Mouse (Mus musculus): Measurements from ENCODE around the gene Fig4. TPM values are rescaled to one million over a fixed set of nuclear protein-coding genes. Genes with fewer than 3 reads are reported as not detected.

Fig4 gene
- total RNA-seq, 4 experiments from 2014 or later: 6.8 to 7.8 (median 7.0) TPM

- no peak for DNase-seq (ENCODE audit: low spot score in 2 of 2)
These were observed 41.8 kb downstream of the Fig4 start for GRCm38 (mm10) chr10:41261218-41261617.

GRCm38 (mm10) chr10:41260243-41261006, 42.6 kb downstream of the Fig4 start:
- DNase-seq (ENCODE audit: low spot score in 2 of 2): no peak

GRCm38 (mm10) chr10:41250749-41251065, 52.4 kb downstream of the Fig4 start:
- DNase-seq (ENCODE audit: low spot score in 2 of 2): no peak

GRCm38 (mm10) chr10:41250045-41250748, 52.9 kb downstream of the Fig4 start:
- no peak for DNase-seq (ENCODE audit: low spot score in 2 of 2)

- no peak for DNase-seq (ENCODE audit: low spot score in 2 of 2)
These were observed 53.9 kb downstream of the Fig4 start for GRCm38 (mm10) chr10:41249006-41249659.

GRCm38 (mm10) chr10:41247800-41248473, 55.1 kb downstream of the Fig4 start:
- no peak for DNase-seq (ENCODE audit: low spot score in 2 of 2)

- DNase-seq (ENCODE audit: low spot score in 2 of 2): no peak
These were observed 56.9 kb downstream of the Fig4 start for GRCm38 (mm10) chr10:41246111-41246510.

DNA sequence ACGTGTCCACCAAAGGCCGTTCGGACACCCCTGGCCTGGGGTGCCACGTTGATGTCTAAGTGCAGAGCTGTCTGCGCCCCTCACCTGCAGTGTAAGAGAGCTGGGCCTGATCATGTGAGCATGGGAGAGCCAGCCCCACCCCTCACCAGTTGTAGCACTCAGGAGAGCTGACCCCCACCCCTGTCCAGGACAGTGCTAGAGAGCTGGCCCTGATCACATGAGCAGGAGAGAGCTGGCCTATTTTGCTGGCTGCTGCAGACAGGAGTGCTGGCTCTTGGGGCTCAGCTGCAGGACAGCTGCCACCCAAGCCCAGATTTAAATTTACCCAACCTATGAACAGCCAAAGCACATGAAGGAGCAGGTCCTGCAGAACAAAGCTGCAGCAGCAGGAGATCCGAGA, 57.6 kb downstream of the Fig4 start:
- DNase-seq (ENCODE audit: low spot score in 2 of 2): no peak

DNA sequence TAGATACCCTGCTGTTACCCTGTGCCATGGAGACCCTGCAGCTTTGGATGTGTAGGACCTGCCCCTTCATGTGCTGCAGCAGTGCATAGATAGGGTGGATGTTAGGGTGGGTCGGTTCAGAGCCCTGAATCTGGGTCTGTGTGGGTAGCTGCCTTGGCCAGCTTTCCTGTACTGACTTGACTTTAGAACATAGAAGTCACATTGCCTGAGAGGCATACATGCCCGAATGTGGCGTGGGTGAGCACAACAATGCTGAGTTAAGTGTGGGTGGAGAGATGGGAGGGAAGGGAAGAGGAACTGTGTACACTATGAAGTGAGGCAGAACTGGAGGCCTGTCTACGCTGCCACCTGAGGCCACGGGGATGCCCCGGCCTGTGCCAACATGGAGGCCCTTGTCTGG, 58.0 kb downstream of the Fig4 start:
- DNase-seq (ENCODE audit: low spot score in 2 of 2): no peak

GRCm38 (mm10) chr10:41243930-41244329, 59.1 kb downstream of the Fig4 start:
- DNase-seq (ENCODE audit: low spot score in 2 of 2): no peak

DNA sequence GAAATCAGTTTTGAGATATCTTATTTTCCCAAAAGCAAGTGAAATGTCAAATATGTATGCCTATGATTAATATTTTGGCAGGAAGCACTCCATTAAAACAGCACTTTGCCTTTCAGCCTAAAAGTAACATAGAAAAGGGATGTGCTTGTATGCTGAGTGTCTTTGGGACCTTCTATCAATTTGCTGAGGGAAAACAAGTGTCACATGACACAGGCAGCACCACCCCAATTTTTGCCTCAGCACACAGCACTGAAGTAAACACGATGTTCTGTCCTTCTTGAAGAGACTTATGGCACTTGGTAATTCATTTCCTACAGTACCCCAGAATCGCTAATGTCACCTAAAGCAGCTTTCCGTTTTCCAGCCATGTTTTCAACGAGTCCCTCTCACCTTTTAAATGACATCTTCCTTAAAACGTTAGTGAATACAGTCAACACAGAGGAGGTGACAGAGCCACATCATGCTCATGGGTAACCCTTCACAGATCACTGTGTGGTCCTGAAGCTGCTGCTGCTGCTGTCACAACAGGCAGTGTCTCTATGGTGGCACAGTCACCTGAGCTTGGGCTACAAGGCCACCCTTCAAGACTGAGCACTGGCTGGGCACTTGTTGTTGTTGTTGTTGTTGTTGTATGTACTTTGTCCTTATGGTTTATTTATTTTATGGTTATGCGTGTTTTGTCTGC, 61.4 kb downstream of the Fig4 start:
- no peak for DNase-seq (ENCODE audit: low spot score in 2 of 2)

DNA sequence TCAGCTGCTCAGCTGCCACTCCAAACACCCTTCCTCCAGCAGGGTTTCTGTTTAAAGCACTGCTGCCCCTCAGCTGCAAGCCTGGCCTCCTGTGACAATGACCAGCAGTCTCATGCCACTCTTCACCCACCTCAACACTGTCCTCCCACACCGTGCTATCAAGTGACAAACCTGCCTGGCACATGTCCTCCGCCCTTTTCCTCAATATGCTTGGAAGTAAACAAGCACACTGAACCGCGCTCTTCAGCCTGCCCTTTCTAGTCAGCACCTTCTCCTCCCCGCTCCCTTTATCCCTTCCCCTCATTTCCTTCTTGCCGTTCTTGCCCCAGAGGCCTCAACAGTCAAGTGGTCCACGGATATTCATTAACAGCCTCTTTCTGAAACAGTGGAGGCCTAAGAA, 62.0 kb downstream of the Fig4 start:
- DNase-seq (ENCODE audit: low spot score in 2 of 2): no peak

- no peak for DNase-seq (ENCODE audit: low spot score in 2 of 2)
These were observed 67.0 kb downstream of the Fig4 start for GRCm38 (mm10) chr10:41236020-41236419.

DNA sequence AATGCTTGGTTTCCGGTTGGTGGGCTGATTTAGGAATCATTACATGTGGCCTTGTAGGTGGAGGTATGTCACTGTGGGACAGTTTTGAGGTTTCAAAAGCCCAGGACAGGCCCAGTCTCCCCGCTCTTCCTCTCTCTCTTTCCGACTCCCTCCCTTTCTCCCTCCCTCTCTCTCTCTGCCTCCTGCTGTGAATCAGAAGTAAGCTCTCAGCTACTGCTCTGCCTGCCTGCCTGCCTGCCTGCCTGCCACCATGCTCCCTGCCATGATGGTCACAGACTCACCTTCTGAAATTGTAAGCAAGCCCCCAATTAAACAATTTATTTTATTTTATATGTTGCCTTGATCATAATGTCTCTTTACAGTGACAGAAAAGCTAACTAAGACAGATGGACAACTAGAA, 67.5 kb downstream of the Fig4 start:
- no peak for DNase-seq (ENCODE audit: low spot score in 2 of 2)

GRCm38 (mm10) chr10:41235159-41235558, 67.9 kb downstream of the Fig4 start:
- no peak for DNase-seq (ENCODE audit: low spot score in 2 of 2)

GRCm38 (mm10) chr10:41234552-41234951, 68.5 kb downstream of the Fig4 start:
- no peak for DNase-seq (ENCODE audit: low spot score in 2 of 2)

DNA sequence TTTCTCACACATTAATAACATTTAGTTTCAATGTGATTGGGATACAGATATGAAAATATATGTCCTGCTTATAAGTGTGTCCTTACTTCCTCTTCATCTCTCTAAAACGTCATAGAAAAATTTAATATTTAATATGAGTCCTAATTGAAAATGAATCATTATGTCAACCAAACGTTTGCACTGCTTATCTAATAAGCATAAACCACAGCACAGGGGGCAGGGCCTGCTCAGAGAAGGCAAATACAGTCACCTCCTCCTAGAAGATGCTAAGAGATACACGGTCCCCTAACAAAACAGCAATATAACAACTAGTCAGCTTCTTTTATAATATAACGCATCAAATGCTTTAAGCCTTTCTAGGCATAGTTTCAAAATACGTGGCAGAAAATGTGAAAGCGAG, 69.9 kb downstream of the Fig4 start:
- DNase-seq (ENCODE audit: low spot score in 2 of 2): no peak

DNA sequence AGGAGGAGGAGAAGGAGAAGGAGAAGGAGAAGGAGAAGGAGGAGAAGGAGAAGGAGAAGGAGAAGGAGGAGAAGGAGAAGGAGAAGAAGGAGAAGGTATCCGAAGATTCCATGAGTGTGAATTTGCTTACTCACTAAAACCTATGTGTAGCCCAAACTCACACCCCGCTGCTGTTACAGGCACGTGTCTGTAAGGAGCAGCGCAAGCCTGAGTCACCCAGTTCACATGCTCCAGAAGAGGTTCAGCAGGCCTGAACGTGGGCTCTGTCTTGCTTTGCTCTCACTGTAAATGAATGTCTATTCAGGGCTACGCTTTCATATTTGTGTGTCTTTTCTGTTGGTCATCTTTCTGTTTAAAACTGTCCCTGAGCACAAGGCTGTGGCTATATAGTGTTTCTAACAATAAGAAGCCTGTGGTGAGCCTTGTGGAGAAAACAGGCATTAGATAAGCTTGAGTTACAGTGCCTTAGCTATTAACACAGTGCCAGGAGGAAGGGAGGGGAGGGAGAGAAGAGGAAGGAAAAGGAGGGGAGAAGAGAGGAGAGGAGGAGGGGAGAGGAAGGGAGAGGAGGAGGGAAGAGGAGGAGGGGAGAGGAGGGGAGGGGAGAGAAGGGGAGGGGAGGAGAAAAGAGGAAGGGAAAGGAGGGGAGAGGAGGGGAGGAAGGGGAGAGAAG, 71.8 kb downstream of the Fig4 start:
- DNase-seq (ENCODE audit: low spot score in 2 of 2): no peak

DNA sequence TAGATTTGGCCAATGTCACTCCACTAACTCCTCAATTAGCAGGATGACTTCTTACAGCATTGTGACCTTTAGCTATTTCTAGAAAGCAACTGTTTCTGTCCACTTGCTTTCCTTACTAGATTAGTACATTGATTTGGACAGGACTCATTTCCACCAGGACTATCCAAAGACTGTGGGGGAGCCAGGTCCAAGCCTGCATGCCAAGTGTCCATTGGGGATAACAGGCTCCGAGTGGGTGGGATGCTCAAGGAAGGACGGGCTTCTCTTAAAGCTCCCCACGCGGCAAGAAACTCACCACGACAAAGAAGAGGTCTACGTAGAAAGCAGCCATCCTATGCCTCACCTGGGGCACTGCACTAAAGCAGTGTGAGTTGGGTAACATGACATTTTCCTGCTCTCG, 75.4 kb downstream of the Fig4 start:
- no peak for DNase-seq (ENCODE audit: low spot score in 2 of 2)

DNA sequence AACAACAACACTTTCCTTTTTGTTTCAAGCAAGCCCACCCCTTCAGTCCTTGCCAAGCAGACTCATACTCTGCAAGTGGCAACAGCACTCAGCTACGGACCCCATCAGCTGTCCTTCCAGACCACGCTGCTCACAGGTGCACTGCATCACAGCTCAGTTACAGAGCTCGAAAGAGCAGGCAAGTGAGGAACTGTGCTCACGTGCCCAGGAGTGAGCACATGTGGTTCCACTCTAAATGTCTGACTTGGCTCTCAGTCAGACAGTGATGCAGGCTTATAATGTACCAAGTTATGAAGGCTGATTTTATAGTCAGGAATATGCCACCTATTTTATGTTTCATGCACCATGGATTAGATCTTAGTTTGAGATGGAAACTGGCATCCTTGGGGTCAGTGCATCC, 79.6 kb downstream of the Fig4 start:
- DNase-seq (ENCODE audit: low spot score in 2 of 2): no peak

DNA sequence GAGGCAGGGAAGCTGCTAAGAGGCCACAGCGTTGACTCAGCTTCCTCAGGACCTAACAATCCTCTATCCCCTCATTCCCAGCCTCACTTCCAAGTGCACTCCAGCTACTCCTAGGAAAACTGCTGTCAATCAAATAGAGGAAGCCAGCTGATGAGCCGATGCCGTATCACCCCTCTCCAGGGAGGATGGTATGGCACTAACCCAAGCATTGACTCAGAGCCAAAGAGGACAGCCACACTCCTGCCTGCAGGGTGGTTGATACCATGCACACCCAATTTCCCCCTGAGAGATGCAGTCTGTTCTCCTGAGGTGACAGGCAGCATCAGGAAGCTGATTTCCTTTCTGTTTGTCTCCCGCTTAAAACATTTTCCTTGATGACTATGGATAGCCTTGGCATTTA, 81.9 kb downstream of the Fig4 start:
- no peak for DNase-seq (ENCODE audit: low spot score in 2 of 2)

Measured in gastrocnemius, adult 8-10 months (tissue).